Mouse (Mus musculus) right cerebral cortex, adult 18-20 months (tissue): Measurements from ENCODE around the gene Ttc28.
A peak's percentile ranks its signal among the peaks of the same experiment; 100 is the strongest.

Source experiments
- DNase-seq: peaks from one replicate; pipeline ENCODE4 v3.0.0; 2022; ENCODE audit warnings: mixed read lengths

Gene Ttc28

DNA sequence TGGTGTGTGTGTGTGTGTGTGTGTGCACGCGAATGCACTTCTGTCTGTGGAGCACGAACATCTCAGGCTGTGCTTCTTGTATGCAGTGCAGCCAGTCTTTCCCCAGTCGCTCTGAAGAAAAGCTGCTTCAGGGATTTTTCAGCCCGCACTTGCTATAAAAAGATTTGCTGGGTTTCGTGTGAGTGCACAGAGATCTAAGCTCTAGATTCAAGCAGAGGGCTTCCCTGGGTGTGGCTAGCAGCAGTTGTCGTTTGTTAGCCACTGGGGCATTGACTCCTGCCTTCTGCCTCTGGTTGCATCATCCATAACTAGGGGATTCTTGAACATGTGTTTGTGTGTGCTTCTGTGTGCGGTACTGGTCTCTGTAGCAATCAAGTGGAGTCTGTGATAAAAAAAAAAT, 175.9 kb downstream of the Ttc28 start:
- peak; percentile 20 for DNase-seq

- DNase-seq = no peak
Measured at GRCm38 (mm10) chr5:111057084-111057483, 177.5 kb downstream of the Ttc28 start.

GRCm38 (mm10) chr5:111058401-111059139, 179.0 kb downstream of the Ttc28 start:
- DNase-seq = peak; percentile 19

- no peak for DNase-seq
Measured at GRCm38 (mm10) chr5:111059140-111059921, 179.7 kb downstream of the Ttc28 start.

DNA sequence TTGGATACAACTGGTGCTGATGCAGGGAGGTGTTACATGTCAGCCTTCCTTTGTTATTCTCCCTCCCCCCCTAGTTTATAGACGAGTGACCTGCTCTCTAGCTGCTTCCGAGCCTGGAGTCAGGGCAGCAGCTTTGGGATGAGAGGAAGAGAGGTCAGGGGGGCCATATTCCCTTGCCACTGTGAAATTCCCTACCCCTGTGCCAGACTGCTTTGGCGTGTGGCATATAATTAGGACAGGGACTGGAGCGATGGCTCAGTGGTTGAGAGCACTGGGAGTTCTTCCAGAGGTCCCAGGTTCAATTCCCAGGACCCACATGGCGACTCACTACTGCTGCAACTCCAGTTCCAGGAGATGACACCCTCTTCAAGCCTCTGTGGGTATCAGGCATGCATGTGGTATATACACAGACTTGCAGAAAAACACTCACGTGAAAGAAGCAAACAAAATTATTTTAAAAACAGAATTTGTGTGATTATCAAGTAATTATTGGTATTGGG, 180.7 kb downstream of the Ttc28 start:
- DNase-seq = no peak

DNA sequence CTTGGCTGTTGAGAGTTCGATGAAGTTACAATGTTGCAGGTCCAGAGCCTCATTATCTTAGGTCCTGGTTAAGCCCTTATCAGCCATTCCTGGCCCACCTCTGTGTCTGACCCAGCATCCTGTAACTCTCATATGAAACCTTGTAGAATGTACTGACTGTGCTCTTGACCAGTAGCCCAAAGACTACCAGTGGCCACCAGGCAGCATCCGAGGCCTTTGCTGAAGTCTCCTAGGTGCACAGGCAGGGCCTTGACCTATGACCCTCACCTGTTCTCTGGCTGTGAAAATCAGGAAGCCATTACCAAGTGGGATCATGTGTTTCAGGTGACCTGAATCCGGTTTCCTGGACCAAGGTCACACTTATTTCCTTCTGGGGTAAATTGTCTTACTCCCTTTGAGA, 183.6 kb downstream of the Ttc28 start:
- DNase-seq = no peak

DNA sequence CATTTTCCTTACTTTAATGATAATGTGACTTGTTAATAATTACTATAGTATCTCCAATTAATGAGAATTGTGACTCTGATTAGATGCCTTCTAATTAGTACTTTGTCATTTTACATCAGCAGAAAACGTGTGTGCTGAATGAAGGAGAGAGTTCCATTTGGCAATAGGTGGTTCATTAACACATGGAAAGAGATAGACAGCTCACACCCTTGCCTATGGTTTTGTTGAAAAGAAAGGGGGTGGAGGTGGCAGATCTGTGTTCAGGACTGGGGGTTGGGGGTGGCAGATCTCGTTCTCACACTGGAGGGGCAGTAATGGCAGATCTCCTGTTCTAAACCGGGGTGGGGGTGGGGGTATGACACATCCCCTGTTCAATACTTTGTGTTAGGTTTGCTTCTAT, 184.4 kb downstream of the Ttc28 start:
- no peak for DNase-seq

DNA sequence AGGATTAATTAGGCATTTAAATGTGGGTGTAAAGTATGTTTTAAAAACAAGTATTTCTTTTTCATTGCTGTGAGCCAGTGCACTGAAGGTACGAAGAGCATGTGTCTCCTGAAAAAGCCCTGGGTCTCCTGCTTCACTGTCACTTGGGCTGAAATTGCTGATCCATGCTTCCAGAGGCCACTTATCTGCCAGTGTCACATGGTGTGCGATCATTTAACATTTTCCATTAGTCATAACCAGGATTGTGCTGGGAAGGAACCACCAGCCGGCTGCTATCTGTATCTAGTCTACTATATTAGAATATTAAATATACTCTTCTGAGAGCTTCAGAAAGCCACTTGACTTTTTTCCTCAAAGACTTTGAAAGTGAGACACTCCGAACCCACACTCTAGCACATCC, 186.2 kb downstream of the Ttc28 start:
- DNase-seq = no peak

GRCm38 (mm10) chr5:111069503-111069902, 189.9 kb downstream of the Ttc28 start:
- DNase-seq = no peak

DNA sequence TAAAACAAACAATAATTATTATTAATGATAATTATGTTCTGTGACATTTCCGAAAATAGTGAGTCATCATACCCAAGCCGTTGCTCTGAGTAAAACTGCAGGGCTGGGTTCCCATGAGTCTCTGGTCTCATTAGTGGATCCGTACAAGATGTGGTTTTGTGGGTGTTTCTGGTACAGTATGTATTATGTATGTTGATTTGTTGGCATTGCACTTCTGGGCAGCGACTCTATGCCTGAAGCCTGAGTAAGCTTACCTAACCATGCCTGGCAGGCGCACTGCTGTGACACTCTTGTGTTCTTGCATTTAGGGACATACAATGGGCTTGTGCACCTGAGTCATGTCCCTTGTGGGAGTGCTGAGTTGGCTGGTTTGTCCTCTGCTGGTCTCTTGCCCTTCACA, 190.3 kb downstream of the Ttc28 start:
- no peak for DNase-seq

DNA sequence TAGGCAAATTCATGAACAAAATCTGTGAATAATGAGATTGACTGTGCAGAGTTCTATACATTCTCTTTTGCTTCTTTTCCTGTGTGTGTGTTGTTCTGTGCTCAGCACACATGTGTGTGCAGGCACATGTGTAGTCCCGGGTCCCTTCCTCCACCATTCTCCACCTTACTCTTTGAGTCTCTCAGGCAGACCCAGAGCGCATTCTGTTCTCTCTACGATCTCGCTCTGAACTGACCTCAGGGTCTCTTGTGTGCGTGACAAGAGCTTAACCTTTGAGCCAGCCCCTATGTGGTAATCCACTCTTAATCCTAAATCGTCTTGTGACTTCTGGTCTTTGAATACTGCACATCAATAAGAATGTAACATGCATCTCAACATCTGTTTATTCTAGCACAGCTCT, 190.8 kb downstream of the Ttc28 start:
- no peak for DNase-seq

DNA sequence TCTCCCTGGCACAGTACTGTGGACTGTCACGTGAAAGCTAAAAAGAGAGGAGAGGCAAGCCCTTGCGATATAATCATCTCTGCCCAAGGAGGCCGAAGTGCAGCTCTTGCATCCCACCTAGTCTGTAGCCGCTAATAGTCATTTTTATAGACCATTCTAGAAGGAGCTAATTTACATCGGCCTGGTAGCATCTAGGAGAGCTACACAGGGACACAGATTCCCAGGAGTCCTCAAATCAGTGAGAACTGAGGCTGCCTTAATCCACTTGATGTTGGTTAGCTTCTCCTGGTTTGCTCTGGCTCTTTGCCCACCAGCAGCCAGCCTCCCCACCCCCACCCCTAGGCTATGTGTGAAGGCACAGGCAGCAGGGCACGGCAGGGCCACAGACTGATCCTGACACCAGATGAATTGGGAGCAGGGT, 193.7 kb downstream of the Ttc28 start:
- DNase-seq = no peak

DNA sequence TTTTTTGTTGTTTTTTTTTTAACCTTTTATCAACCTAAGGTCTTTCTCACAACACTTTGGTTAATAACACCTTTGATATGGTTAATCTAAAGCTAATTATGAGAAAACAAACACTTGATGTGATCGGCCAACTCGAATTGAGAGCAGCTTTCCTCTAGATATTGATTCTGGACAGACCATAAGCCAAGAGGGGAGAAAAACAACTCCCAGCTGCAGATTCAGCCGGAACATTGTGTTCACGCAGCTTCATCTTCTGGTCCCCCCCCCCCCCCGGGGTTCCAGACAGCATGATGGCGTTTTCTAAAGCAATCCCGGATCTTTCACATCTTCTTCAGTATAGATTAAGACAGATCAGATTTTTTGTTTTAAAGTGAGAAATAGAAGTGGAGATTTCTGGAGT, 194.4 kb downstream of the Ttc28 start:
- no peak for DNase-seq

- no peak for DNase-seq
Measured at GRCm38 (mm10) chr5:111075841-111076240, 196.2 kb downstream of the Ttc28 start.

DNA sequence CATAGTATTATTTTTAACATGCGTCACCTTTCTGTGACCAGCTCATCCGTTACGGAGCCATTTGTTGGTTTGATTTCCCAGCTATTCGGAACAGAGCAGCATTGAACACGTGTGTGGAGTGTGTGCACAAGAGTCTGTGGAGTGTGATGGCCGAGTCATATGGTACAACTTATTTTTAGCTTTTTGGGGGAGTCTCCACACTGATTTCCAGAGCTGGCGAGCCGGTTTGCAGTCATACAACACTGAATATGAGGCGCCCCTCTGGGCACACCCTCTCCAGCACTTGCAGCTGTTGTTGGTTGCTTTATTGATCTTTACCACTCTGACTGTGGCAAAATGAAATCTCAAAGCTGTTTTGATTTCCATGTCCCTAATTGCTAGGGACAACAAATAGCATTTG, 197.7 kb downstream of the Ttc28 start:
- DNase-seq = no peak

DNA sequence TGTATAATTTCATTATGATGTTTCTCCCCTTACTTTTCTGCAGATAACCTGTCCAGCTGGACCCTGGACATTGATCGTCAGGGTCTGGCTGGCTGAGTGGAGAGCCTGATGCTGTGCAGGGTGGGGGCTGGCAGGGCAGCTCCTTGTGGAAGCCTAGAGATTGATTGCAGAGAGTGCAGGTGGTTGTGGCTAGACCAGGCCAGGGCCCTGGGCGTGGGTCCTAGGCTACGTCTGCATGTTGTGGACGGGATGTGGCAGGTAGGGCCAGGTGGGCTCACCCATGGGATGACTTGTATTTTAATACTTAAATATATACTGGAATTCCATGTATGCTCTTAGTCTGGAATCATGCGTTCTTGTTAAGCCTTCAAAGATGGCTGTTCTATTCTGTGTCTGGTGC, 201.0 kb downstream of the Ttc28 start:
- no peak for DNase-seq

GRCm38 (mm10) chr5:111085849-111086248, 206.2 kb downstream of the Ttc28 start:
- DNase-seq = no peak

GRCm38 (mm10) chr5:111096750-111097149, 217.1 kb downstream of the Ttc28 start:
- DNase-seq = no peak

DNA sequence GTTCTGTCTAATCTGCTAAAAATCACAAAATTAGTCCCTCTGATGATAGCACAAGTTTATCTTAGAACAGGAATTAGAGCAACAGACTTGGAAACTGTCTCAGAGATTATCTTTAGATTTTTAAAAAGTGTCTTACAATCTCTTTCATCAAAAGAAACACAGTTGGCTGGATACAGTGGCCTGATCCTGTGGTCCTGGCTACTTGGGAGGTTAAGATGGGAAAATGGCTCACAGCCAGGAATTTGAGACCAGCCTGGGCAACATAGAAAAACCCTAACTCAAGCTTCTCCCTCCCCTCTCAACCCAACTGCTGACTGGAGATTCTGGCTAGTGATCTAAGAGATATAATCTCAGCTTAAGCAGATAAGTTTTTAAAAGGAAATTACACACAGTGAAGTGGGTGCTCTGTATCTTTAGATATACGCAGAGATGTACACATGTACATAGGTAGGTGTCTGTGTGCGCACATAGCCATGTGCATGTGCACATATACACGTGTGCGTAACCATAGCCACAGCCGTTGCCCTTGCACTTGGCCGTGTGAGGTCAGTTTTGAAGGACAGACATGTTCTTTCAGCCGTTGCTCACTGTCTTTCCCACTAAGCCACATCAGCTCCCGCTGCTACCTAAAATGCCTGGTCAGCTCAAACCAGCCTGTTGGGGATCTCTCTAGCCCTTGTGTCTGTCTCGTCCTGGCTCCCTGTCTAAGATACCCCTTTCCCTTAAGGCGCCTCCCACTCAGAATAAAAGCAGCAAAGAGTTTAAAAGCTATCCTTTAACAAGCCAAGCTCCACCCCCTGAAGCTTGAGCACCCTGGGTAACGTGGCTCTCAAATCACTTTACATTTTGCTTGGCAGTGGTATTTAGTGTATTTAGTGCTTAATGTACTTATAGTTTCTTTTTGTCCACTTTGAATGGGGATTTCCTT, 217.9 kb downstream of the Ttc28 start:
- DNase-seq = no peak

- DNase-seq = no peak
Measured at GRCm38 (mm10) chr5:111098516-111099274, 219.1 kb downstream of the Ttc28 start.

GRCm38 (mm10) chr5:111100585-111100984, 221.0 kb downstream of the Ttc28 start:
- no peak for DNase-seq

- DNase-seq = no peak
Measured at GRCm38 (mm10) chr5:111101383-111101932, 221.9 kb downstream of the Ttc28 start.
